Mouse (Mus musculus): ENCODE measurements around the gene Focad.

Gene Focad

GRCm38 (mm10) chr4:88156961-88157360 is 62.5 kb downstream of the Focad start:
- peak in 1 of 2 experiments; percentile 18 for DNase-seq

DNA sequence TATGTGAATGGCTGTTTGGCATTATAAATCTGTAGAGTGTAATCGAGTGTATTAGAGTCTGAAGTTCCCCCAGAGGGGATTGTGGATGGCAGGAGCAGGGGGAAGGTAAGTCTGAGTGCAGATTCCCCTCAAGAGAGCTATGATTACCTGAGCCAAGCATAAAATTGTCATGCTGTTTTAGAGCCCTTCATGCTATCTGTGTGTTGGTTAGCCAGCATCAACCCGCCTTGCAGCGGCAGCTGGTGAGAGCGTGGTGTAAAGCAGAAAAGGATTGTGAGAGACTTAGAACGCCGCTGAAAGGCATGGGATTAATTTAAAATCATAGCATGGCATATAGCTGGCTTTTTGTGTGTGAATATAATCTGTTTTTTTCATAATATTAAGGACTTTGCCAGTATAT is 63.2 kb downstream of the Focad start:
- DNase-seq: no peak

DNA sequence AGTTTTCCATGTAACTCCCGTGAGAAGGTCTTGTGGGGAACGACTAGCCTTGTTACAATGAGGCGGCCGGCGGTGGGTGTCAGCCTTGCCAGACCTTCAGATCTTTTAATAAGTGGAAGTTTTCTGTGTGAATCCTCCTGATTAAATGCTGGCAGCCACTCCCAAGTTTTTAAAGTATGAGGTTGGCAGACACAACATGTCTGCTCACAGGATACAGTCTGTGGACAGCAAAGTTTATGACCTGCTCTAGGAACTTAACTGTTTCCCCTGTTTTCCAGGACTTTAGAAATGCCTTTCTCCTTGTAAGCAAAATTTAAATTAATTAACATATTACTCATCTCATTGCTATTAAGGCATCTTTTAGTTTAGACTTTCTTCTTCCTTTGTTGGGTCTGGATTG is 64.8 kb downstream of the Focad start:
- DNase-seq: no peak

GRCm38 (mm10) chr4:88159700-88160099 is 65.3 kb downstream of the Focad start:
- DNase-seq: no peak

DNA sequence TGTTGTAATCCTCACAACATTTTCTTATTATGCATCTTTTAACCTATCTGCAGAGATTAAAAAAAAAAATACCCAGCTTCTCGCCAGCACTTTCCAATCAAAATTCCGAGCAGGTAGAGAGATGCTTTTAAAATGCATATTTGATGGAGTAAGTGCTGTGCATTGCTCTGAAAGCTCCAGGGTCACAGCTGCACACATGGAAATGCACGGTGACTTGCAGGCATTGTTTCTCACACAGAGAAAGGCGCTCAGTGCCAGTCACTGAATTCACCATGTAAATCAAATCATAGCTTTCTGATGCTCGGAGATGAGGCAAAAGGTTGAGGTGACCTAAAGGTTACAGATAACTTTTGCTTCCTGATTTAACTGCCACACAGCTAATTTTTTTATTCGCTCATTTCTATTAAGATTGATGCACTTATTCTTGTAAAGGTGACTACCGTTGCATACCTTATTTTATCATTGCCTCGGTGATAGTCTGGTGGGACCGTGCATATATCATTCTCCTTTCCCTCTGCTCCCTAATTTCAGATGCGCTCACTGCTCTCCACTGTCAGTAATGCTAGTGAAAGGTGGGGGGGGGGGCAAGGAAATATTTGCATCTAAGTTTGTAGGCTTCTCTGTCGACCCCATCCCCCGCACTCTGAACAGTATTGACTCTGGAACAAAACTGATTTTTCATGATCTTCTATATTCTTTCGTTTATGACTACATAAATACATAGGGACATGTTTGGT is 69.2 kb downstream of the Focad start:
- no peak for DNase-seq

- DNase-seq: peak; percentile 43 to 56
Observed at GRCm38 (mm10) chr4:88167008-88167862, 72.8 kb downstream of the Focad start.

DNA sequence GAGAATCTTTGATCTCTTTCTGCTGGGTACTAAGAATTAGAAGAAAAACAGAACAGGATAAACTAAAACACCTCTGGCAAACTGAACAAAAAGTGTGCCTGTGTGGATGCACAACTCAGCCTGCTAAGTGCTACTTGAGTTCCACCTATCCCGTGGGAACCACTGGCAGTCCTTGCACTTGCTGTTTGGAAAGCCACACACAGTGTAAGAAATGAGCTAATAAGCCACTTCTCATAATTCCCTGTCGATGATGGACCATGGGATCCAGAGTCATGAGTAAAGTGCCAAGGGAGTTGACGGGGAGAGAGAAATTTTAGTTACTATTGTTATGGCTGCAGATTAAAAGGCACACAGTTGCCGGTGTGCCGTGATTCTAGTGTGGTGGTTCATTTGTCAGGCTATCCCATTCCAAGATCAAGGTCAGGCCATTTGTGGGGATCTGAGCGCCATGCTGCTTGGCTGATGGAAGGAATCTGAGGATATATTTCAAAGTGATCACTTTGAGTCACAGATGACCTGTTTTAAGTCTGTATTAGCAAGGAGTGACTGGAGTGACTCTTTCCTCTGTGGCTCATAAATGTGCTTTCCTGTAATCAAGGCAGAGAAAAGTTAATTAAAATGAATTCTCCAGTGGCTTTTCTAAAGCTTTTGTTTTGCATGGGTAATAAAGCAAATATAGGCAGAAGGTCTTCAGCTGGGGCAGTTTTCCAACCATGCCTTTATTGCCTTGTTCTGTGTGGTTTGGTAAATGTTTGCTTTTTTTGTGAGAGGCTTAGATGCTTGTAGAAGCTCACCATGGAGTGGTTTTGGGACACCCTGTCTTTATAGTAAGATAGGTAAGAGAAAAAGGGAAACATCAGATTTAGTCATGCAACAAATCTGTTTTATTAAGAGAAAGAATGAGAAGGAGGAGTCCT is 80.9 kb downstream of the Focad start:
- no peak for DNase-seq

- DNase-seq: no peak
Observed at GRCm38 (mm10) chr4:88179296-88179695, 84.9 kb downstream of the Focad start.

DNA sequence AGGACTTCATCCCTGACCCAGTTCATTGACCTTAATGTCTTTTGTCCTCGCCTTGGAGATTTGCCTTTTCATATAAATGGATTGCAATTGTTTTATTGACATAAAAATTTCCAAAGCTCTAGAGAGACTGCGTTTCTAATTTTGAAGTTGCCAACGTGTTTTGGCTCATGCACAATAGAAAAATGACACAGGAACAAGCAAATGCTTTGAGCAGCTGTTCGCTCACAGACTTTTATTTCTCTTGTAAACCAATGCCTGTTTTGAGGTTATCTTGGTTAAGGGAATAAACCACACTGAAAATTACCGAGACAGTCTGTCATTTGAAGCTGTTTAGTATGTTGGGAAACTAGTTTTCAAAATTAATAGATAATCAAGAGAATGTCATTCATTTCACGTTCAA is 89.9 kb downstream of the Focad start:
- DNase-seq: no peak

DNA sequence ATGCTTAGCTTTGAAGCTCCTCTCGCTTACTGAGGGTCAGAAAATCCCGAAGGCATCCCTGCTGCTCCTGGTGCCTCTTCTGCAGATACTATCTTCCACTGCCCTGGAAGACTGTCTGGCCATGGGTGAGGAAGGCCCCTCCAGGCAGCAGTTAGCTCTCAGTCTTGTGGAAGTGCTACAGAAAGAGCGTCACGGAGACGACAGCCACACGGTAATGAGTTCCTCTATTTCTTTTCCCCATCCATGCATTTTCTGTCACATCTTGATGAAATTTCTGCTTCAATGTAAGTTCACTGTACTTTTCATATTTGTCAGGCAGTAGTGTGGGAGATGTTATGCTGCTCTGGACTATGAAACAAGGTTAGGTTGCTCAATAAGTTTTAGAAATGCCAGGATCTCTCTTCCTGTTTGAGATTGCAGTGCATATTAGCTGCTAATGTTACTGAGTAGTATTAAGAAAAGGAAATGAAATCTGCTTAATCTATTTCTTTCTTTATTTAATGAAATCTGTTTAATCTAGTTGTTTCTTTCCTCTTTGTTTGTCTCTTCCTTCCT is 91.5 kb downstream of the Focad start:
- no peak for DNase-seq

DNA sequence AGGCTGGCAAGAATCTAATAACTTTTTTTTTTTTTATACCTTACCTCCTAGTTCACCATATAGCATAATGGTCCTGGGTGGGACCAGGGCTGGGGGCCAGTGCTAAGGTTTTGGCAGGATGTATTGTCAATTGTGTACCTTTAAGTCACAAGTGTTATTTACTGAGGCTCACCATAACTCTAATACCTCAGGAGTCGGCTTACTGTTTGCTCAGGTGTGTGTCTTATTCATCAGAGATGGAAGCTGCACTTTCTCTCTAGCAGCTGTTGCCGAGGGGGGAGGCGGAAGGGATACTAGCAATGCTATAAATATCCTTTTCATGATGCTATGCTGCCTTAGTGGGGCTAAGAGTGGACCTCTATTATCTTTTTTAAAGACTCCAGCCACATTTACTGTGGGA is 93.2 kb downstream of the Focad start:
- DNase-seq: no peak

DNA sequence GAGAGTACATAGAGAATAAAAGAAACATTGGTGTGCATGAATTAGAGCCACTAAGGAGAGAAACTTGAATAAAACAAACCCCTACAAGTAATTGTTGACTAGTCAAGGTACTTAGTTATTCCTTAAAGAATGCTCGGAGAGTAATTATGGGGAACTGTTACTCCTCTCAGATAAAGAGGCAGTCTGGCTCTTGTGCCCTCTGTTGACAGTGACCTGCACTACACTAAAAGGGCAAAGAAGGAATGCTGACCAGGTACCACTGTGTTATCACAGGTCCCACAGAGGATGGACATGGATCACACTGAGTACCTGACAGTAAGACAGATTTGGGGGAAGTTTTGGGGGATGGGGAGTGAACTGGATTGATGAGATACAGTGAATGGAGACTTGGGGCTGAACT is 95.1 kb downstream of the Focad start:
- DNase-seq: no peak

GRCm38 (mm10) chr4:88194256-88194655 is 99.8 kb downstream of the Focad start:
- DNase-seq: no peak

- peak; percentile 81 to 90 for DNase-seq
Observed at GRCm38 (mm10) chr4:88195898-88196495, 101.6 kb downstream of the Focad start.

- peak; percentile 64 to 70 for DNase-seq
Observed at GRCm38 (mm10) chr4:88196500-88196912, 102.1 kb downstream of the Focad start.

- DNase-seq: no peak
Observed at GRCm38 (mm10) chr4:88197244-88197643, 102.8 kb downstream of the Focad start.

DNA sequence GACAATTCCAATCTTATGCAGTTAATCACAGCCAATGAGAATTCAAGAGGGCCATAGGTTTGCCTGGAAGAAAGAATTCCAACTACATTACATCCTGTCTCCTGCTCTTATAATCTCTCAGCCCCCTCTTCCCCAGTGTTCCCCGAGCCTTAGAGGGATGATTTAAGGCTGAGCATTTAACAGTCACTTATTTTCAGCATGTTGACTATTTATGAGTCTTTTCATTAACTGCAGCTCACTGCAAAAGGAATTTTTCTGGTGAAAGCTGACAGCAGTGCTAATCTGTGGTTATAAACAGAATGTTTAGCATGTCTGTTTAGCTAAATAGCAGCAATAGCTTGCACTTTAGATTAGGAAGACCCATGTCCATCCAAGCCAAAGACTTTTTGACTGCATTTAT is 104.8 kb downstream of the Focad start:
- no peak for DNase-seq

DNA sequence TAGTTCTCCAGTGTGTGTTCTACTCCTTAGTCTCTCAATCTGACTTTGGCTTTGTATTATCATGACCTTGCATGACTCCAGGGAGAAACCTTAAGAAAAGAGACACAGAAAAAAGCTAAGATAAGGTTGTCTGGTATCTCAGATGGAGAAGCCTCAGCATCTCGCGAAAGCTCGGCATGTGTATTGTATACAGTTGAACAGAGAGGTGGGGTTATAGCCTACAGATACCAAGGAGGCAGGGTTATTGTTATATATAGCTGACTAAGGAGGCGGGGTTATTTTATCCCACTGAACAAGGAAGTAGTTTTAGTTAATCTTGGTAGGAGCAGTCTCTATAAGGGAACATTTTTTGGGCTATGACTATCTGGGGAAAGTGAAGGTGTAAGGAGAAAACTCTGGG is 106.6 kb downstream of the Focad start:
- DNase-seq: no peak

DNA sequence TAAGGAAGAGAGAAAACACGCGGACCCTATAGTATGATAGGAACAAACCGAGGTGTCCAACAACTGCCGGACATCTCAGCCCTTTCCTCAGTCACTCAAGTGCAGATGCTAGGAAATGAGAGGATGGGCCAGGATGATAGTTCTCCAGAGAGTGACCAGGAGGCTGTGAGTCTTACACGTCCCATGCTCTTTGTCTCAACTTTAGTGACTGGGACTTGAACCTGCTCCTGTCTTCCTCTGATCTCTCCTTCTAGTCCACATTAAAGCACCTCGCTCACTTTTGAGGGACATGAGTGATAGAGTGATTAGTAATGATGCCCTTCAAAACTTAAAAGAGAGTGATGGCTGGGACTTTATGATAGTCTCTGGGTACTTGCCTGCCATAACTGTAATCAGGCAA is 114.2 kb downstream of the Focad start:
- DNase-seq: no peak

DNA sequence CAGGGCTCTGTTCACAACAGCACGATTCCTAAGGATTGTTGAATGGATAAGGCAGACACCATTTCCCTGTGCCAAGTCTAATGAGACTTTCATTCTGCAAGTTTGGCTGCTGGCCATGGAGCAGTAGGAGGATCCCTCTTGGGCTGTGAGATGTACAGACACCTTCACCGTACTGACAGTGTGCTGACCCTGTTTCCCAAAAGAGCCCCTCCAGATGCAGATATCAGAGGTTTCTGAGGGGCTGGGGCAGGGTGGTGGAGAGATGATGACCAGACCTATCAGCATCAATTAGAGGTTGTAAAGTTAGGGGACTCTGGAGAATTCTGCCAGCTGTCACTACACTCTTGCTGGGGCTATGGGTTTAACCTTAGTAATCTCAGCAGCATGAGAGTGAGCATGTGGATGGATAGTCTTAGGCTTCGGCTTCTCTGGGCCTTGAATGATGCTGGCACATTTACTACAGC is 115.0 kb downstream of the Focad start:
- DNase-seq: peak; percentile 57 to 69

GRCm38 (mm10) chr4:88210602-88211001 is 116.2 kb downstream of the Focad start:
- DNase-seq: no peak

GRCm38 (mm10) chr4:88211200-88211885 is 116.9 kb downstream of the Focad start:
- DNase-seq: no peak

Measured in cerebellum, adult 18-20 months (tissue).